Mouse (Mus musculus): ENCODE results near the gene Poc1a. TPM values are rescaled to one million over a fixed set of nuclear protein-coding genes. Genes with fewer than 3 reads are reported as not detected.

Gene Poc1a
- polyA plus RNA-seq, 1 experiment: 20.6 TPM

DNA sequence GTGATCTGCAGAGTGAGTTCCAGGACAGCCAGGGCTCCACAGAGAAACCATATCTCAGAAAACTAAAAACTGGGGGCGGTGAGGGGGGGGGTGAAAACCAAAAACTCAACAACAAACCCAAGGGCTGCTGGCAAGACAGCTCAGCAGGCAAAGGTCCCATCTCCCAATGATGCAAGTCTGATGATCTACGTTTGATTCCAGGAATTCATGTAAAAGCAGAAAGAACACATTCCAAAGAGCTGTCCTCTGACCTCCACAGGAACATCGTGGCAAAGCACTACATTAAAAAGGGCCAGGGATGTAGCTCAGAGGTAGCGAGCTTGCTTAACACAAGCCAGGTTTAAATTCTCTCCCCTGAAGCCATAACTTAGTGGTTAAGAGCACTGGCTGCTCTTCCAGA lies 10.2 kb upstream of the Poc1a start:
- H3K27me3 ChIP-seq (ENCODE audit: control insufficient read depth, insufficient read depth, insufficient read length): no peaks in the 10 kb centered on the region
- H3K79me2 ChIP-seq (ENCODE audit: control insufficient read depth, insufficient read depth): no peaks in the 10 kb centered on the region
- no peak overlapping the region for H3K4me3 ChIP-seq (ENCODE audit: insufficient read depth, poor library complexity, severe bottlenecking)
- H3K79me3 ChIP-seq (ENCODE audit: low read depth): no peaks in the 10 kb centered on the region
- no peaks in the 10 kb centered on the region for H3K36me3 ChIP-seq (ENCODE audit: control insufficient read depth, insufficient read depth)
- no peak for TF ChIP-seq MAX (IDR thresholded peaks at IDR 0.05)
- TF ChIP-seq CTCF (IDR thresholded peaks at IDR 0.05; ENCODE audit: control insufficient read depth, insufficient read depth, insufficient read length): no peak
- TF ChIP-seq MYOD1 (IDR thresholded peaks at IDR 0.05; ENCODE audit: control insufficient read depth, insufficient read length, low read depth): no peak
- no peak for TF ChIP-seq CEBPB (IDR thresholded peaks at IDR 0.05; ENCODE audit: low read depth)
- TF ChIP-seq FOSL1 (IDR thresholded peaks at IDR 0.05; ENCODE audit: insufficient read depth, low read length, poor library complexity, severe bottlenecking): no peak
- no peak for TF ChIP-seq USF1 (IDR thresholded peaks at IDR 0.05; ENCODE audit: low read depth)
- TF ChIP-seq MYOG (IDR thresholded peaks at IDR 0.05; ENCODE audit: control insufficient read depth, extremely low read depth, insufficient read length): no peak
- no peak overlapping the region for H3ac ChIP-seq (ENCODE audit: control insufficient read depth, insufficient read length, low read depth)

DNA sequence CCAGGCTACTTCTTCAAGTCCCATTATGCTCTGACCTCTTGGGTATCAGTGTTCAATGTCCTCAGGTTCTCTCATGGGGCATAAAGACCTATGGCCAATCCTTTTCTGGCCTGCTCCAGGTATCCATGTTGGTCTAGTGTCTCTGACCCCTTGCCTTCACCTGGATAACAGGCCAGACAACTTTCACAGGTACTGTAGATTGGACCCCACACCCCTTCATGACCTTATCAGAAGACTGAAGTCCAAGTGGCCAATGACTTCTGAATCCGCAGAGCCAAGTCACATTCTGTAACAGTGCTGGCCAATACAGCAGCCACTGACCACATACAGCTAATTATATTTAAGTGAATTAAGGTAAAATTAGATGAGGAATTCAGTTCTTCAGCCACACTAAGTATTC lies 8.6 kb upstream of the Poc1a start:
- Histone ChIP-seq H3K36me3 (ENCODE audit: control insufficient read depth, insufficient read depth) (no peaks in the 10 kb centered on the region), H3K27me3 (ENCODE audit: control insufficient read depth, insufficient read depth, insufficient read length) (no peaks in the 10 kb centered on the region), H3ac (ENCODE audit: control insufficient read depth, insufficient read length, low read depth) (no peak overlapping the region), H3K79me3 (ENCODE audit: low read depth) (no peaks in the 10 kb centered on the region), H3K4me3 (ENCODE audit: insufficient read depth, poor library complexity, severe bottlenecking) (no peak overlapping the region), H3K79me2 (ENCODE audit: control insufficient read depth, insufficient read depth) (no peaks in the 10 kb centered on the region)
- TF ChIP-seq CEBPB (IDR thresholded peaks at IDR 0.05; ENCODE audit: low read depth) (no peak), MYOD1 (IDR thresholded peaks at IDR 0.05; ENCODE audit: control insufficient read depth, insufficient read length, low read depth) (no peak), MAX (IDR thresholded peaks at IDR 0.05) (no peak), CTCF (IDR thresholded peaks at IDR 0.05; ENCODE audit: control insufficient read depth, insufficient read depth, insufficient read length) (no peak), MYOG (IDR thresholded peaks at IDR 0.05; ENCODE audit: control insufficient read depth, extremely low read depth, insufficient read length) (no peak), USF1 (IDR thresholded peaks at IDR 0.05; ENCODE audit: low read depth) (no peak), FOSL1 (IDR thresholded peaks at IDR 0.05; ENCODE audit: insufficient read depth, low read length, poor library complexity, severe bottlenecking) (no peak)

DNA sequence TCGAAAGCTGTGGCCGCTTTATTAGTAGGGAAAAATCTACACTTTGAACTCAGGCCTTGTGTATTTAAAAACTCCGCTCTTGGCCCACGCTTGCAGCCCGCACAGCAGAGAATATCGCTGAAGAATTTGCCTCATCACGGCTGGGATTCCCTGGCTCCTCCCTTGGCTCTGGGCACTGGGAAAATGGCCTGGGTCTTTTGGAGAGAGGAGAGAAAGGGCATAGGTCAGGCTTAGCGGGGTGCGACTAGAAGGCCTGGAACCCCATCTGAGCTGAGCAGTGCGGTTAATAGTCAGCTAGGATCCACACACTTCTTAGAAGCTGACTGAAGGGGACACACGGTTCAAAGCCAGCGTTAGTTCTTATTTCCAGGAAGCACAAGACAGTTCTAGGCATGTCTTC lies 7.6 kb upstream of the Poc1a start:
- TF ChIP-seq CTCF (IDR thresholded peaks at IDR 0.05; ENCODE audit: control insufficient read depth, insufficient read depth, insufficient read length): no peak
- TF ChIP-seq CEBPB (IDR thresholded peaks at IDR 0.05; ENCODE audit: low read depth): no peak
- no peak for TF ChIP-seq MYOD1 (IDR thresholded peaks at IDR 0.05; ENCODE audit: control insufficient read depth, insufficient read length, low read depth)
- TF ChIP-seq USF1 (IDR thresholded peaks at IDR 0.05; ENCODE audit: low read depth): no peak
- no peak for TF ChIP-seq MAX (IDR thresholded peaks at IDR 0.05)
- TF ChIP-seq FOSL1 (IDR thresholded peaks at IDR 0.05; ENCODE audit: insufficient read depth, low read length, poor library complexity, severe bottlenecking): no peak

DNA sequence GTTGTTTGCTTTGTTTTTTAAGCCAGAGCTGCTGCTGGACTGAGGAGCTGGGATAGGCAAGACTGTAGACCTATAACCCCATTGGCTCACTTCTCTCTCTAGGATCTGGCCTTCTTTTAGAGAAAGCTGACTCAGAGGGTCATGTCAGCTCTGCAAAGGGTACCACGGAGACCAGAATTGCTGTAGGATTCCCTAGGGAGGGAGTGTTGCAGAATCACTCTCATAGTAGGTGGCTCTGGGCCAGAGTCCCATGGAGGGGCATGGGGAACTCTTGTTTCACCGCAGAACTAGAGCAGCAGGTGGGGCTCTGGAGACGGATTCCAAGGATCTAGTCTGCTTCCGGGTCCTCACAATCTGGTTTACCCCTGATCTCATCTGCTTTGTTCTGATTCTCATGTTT lies 7.1 kb upstream of the Poc1a start:
- H3K36me3 ChIP-seq (ENCODE audit: control insufficient read depth, insufficient read depth): no peaks in the 10 kb centered on the region
- H3K79me3 ChIP-seq (ENCODE audit: low read depth): no peaks in the 10 kb centered on the region
- no peak overlapping the region for H3ac ChIP-seq (ENCODE audit: control insufficient read depth, insufficient read length, low read depth)
- H3K79me2 ChIP-seq (ENCODE audit: control insufficient read depth, insufficient read depth): no peaks in the 10 kb centered on the region
- no peak overlapping the region for H3K4me3 ChIP-seq (ENCODE audit: insufficient read depth, poor library complexity, severe bottlenecking)
- no peak for TF ChIP-seq USF1 (IDR thresholded peaks at IDR 0.05; ENCODE audit: low read depth)
- TF ChIP-seq FOSL1 (IDR thresholded peaks at IDR 0.05; ENCODE audit: insufficient read depth, low read length, poor library complexity, severe bottlenecking): no peak
- no peak for TF ChIP-seq CEBPB (IDR thresholded peaks at IDR 0.05; ENCODE audit: low read depth)
- no peaks in the 10 kb centered on the region for H3K27me3 ChIP-seq (ENCODE audit: control insufficient read depth, insufficient read depth, insufficient read length)

More for the DNA sequence above, 7.6 kb upstream of the Poc1a start:
- Histone ChIP-seq H3K27me3 (ENCODE audit: control insufficient read depth, insufficient read depth, insufficient read length) (no peaks in the 10 kb centered on the region), H3K36me3 (ENCODE audit: control insufficient read depth, insufficient read depth) (no peaks in the 10 kb centered on the region), H3K79me3 (ENCODE audit: low read depth) (no peaks in the 10 kb centered on the region), H3K79me2 (ENCODE audit: control insufficient read depth, insufficient read depth) (no peaks in the 10 kb centered on the region), H3K4me3 (ENCODE audit: insufficient read depth, poor library complexity, severe bottlenecking) (no peak overlapping the region), H3ac (ENCODE audit: control insufficient read depth, insufficient read length, low read depth) (no peak overlapping the region)

DNA sequence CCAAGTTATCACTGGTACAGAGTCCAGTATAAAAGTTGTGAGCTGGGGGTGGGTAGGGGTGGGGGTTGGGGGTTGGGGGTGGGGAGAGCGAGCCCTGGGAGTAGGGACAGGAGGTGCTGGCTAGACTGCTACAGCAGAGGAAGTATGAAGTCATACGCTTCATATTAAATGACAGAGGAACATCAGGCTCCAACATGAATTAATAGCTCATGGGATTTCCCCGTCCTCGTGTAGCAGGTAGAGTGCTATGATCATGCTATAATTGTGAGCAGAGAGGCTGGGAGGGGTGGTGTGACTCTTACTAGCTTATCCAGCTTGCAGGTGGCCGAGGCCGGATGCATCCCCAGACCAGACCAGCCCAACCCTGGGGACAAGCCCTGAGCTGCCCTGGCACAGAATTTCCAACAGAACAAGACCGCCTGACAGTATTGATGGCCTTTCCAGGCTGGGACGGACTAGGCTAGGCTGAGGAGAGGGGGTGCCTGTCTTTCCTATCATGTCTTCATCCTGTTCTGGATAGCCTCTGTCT lies 6.1 kb upstream of the Poc1a start:
- Histone ChIP-seq H3K79me2 (ENCODE audit: control insufficient read depth, insufficient read depth) (no peaks in the 10 kb centered on the region), H3K27me3 (ENCODE audit: control insufficient read depth, insufficient read depth, insufficient read length) (no peaks in the 10 kb centered on the region), H3K36me3 (ENCODE audit: control insufficient read depth, insufficient read depth) (no peaks in the 10 kb centered on the region), H3ac (ENCODE audit: control insufficient read depth, insufficient read length, low read depth) (no peak overlapping the region), H3K4me3 (ENCODE audit: insufficient read depth, poor library complexity, severe bottlenecking) (no peak overlapping the region), H3K79me3 (ENCODE audit: low read depth) (no peaks in the 10 kb centered on the region)
- no peak for TF ChIP-seq FOSL1 (IDR thresholded peaks at IDR 0.05; ENCODE audit: insufficient read depth, low read length, poor library complexity, severe bottlenecking)
- TF ChIP-seq MYOG (IDR thresholded peaks at IDR 0.05; ENCODE audit: control insufficient read depth, extremely low read depth, insufficient read length): no peak
- no peak for TF ChIP-seq MYOD1 (IDR thresholded peaks at IDR 0.05; ENCODE audit: control insufficient read depth, insufficient read length, low read depth)
- no peak for TF ChIP-seq USF1 (IDR thresholded peaks at IDR 0.05; ENCODE audit: low read depth)
- TF ChIP-seq MAX (IDR thresholded peaks at IDR 0.05): no peak
- no peak for TF ChIP-seq CEBPB (IDR thresholded peaks at IDR 0.05; ENCODE audit: low read depth)
- TF ChIP-seq CTCF (IDR thresholded peaks at IDR 0.05; ENCODE audit: control insufficient read depth, insufficient read depth, insufficient read length): no peak

DNA sequence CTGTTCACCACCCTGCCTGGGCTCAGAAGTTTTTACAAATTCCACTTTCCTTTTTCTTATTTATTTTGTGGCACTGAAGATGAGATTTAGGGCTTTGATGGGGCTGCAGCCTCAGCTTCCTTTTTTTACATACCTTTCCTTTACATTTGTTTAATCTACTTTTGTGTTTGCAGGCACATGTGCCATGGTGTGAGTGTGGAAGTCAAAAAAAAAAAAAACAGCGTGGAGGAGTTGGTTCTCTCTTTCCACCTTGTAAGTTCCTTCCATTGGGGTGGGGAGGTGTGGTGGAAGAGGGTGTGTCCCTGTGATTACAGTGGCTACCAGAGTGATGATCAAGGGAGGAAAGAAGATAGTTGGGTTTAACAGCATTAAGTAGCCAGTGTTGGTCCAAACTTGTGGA lies 5.1 kb upstream of the Poc1a start:
- Histone ChIP-seq H3K36me3 (ENCODE audit: control insufficient read depth, insufficient read depth) (no peaks in the 10 kb centered on the region), H3K79me3 (ENCODE audit: low read depth) (no peaks in the 10 kb centered on the region), H3K79me2 (ENCODE audit: control insufficient read depth, insufficient read depth) (no peaks in the 10 kb centered on the region), H3ac (ENCODE audit: control insufficient read depth, insufficient read length, low read depth) (no peak overlapping the region), H3K27me3 (ENCODE audit: control insufficient read depth, insufficient read depth, insufficient read length) (no peaks in the 10 kb centered on the region), H3K4me3 (ENCODE audit: insufficient read depth, poor library complexity, severe bottlenecking) (no peak overlapping the region)
- TF ChIP-seq CTCF (IDR thresholded peaks at IDR 0.05; ENCODE audit: control insufficient read depth, insufficient read depth, insufficient read length) (no peak), FOSL1 (IDR thresholded peaks at IDR 0.05; ENCODE audit: insufficient read depth, low read length, poor library complexity, severe bottlenecking) (no peak), CEBPB (IDR thresholded peaks at IDR 0.05; ENCODE audit: low read depth) (no peak)
